Mouse (Mus musculus) liver, adult 10 weeks (tissue): ENCODE data around the gene Sec13. TPM values are rescaled to one million over a fixed set of nuclear protein-coding genes. Genes with fewer than 3 reads are reported as not detected.

ENCODE experiments used
- polyA plus RNA-seq: library from polyadenylated mRNA; stranded (reverse); fragments of 350-450 nt; fragmentation: Illumina TruSeq; extraction: RNeasy Lipid Tissue Mini Kit (QIAGEN cat#74804); gene quantifications from one replicate; pipeline ENCODE4 v1.2.3, GENCODE M21; 2014; ENCODE audit warnings: low read depth, low replicate concordance

The Sec13 gene
- polyA plus RNA-seq = 19.7 TPM

GRCm38 (mm10) chr6:113740236-113741217, at the start of gene Sec13:
Gene Sec13 (minus strand): TSS chr6:113740743.

GRCm38 (mm10) chr6:113719878-113720277, 20.7 kb downstream of the Sec13 start, which contains the start of gene Ghrl:
Gene Ghrl (minus strand): TSS chr6:113719880.

GRCm38 (mm10) chr6:113696582-113697221, 43.8 kb downstream of the Sec13 start, which contains the start of gene Tatdn2:
Gene Tatdn2 (plus strand): TSS chr6:113697050.

Other genes starting within 250 kb of the Sec13 start
- gene Prrt3, start 238.8 kb downstream of the Sec13 start, polyA plus RNA-seq = not detected
- gene Emc3, start 209.1 kb downstream of the Sec13 start, polyA plus RNA-seq = 52.6 TPM
- 0.13 TPM for gene Fancd2, start 209.1 kb downstream of the Sec13 start, polyA plus RNA-seq
- gene Fancd2os, start 140.0 kb downstream of the Sec13 start, polyA plus RNA-seq = not detected
- gene Brk1, start 136.0 kb downstream of the Sec13 start, polyA plus RNA-seq = 31.4 TPM
- gene Vhl, start 116.8 kb downstream of the Sec13 start, polyA plus RNA-seq = 9.2 TPM
- 9.0 TPM for gene Irak2, start 102.3 kb downstream of the Sec13 start, polyA plus RNA-seq
- 10.6 TPM for gene Tatdn2, start 43.7 kb downstream of the Sec13 start, polyA plus RNA-seq
- not detected for gene Ghrl, start 20.9 kb downstream of the Sec13 start, polyA plus RNA-seq